In the genomic region with DNA sequence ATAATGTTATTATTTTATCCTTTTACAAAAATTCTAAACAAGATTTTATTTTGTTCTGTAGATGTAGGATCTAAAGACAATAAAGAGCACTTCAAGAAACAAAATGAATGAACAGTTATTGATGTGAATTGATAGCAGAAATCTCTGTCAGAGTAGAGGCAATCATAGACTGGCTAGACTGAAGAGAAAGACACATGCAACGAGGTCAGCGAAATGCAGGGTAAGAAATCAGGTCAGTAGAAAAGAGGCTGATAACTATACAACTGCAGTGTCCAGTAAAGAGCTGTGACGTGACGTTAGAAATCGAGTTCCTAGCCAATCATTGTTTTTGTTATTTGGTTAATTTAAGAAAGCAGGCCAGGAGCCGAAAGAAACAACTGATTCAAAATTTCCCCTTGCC, we compare ENCODE assay signal across 11 mouse cellular contexts.
"Had no signal": no experiment of that assay in that cellular context is flagged by ENCODE, and none has a peak within 500 bp of the region (broad histone marks: within the 10 kb centered on the region; RNA-seq: fewer than 3 reads in every experiment).

No protein-coding gene starts in this region.

- DNase-seq: right cerebral cortex, adult 18-20 months; right cerebral cortex, postnatal 14 days; right cerebral cortex, postnatal 25 days; right cerebral cortex, postnatal 4 days; spleen, adult 18-20 months; thymus, adult 18-20 months; thymus, adult 2 months; thymus, postnatal 14 days; thymus, postnatal 25 days; thymus, postnatal 36 days; thymus, postnatal 4 days had no signal
